Mouse (Mus musculus): ENCODE measurements around the gene Rhox11.

DNA sequence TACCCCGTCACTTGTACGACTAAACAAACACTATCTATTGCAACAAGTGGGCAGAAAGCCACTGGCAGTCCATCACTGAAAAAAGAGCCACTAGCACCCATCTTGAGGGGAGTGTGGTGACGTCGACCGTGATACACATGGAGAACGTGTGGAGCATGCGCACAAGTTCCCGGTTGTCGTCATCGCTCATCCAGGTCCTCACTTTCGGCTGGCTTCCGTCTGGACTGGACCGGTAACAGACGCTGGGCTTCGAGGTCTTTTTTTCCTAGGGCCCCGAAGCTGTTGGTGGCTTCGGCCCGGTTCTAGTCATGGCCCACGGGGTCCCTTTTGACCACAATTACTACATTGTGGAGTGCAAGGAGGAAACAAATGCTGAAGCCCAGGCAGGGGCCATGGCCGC, 36.0 kb upstream of the Rhox11 start, which contains the start of gene Rhox13:
- TF ChIP-seq CTCF (IDR thresholded peaks at IDR 0.05; ENCODE audit: low read depth, low read length): no peak
- no peak for TF ChIP-seq POLR2A (IDR thresholded peaks at IDR 0.05; ENCODE audit: insufficient read depth, low read length)
- TF ChIP-seq EP300 (IDR thresholded peaks at IDR 0.05; ENCODE audit: insufficient read depth, low read depth, low read length): no peak

Measured in ES-Bruce4 (cell line).